Mouse (Mus musculus): ENCODE results near the gene Rfng.

- TF ChIP-seq CTCF (IDR thresholded peaks at IDR 0.05; ENCODE audit: borderline replicate concordance, extremely low read depth, insufficient read depth, insufficient read length) = no peak
- no peak for TF ChIP-seq POLR2A (IDR thresholded peaks at IDR 0.05; ENCODE audit: borderline replicate concordance, extremely low read depth, insufficient read depth, insufficient read length, poor library complexity, severe bottlenecking)
Observed at GRCm38 (mm10) chr11:120773463-120774190, 10.4 kb downstream of the Rfng start.

Measured in brain, embryonic 14.5 days (tissue).